Mouse (Mus musculus) thymus, postnatal 25 days (tissue): Measurements from ENCODE around the gene Ankrd6.
A peak's percentile ranks its signal among the peaks of the same experiment; 100 is the strongest.
"Not testable (repeated sequence)": the region's sequence is repeated elsewhere in the genome, so short reads cannot be mapped to it uniquely, and the experiment has no call there.

Experiments
- DNase-seq: peaks from one replicate; pipeline ENCODE4 v3.0.0; 2022

The Ankrd6 gene

DNA sequence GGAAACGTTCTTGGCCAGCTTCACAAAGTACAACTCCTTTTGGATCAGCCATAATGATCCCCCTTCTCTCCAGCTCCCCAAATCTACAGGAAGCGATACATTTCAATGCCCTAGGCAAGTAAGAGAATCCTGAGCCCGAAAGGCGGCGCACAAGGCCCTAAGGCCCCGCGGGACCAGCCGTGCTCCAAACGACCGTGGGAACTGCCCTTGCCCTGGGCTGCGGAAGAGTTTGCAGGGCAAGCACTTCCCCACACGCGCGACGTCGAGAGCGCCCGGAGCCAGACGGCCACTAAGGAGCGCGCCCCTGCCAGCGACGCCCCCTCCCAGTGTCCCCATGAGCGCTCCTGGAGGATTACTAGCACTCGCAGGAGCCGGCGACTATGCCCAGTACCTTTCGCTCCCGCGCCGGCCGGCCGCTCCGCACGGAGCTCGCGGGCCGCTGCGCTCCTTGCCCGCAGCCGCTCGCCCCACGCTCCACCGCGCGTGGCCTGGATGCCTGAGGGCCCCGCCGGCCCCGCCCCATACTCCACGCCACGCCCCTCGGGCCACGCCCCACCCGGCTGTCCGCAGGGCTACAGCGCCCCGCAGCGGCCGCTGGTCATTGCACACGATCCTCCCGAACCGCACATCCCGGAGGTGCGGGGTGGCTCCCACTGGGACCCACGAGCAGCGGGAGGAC, at the start of gene Ankrd6:
Gene Ankrd6, minus strand, starts transcription at position 486 of the 679 bp plus-strand sequence.
- peak; percentile 85 for DNase-seq

GRCm38 (mm10) chr4:32998996-32999395, 48.4 kb upstream of the Ankrd6 start:
- DNase-seq = no peak

DNA sequence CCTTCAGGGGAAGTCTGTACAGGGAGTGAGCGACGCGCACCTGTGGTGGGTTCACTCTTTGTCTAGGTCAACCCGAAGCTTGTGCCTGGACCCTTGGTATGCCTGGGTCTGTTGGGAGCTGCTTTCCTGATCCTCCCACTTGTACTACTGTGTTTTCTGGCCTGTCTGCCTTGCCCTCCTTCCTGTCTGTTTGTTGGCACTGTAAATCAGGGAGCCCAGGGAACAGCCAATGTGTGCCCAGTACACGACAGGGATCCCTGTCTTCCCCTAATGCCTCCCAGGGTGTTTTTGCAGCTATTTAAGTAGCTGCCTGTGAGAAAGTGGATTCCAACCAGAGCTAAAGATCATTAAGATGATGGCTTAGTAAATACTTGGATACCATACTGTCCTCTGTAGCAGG, 46.9 kb upstream of the Ankrd6 start:
- no peak for DNase-seq

DNA sequence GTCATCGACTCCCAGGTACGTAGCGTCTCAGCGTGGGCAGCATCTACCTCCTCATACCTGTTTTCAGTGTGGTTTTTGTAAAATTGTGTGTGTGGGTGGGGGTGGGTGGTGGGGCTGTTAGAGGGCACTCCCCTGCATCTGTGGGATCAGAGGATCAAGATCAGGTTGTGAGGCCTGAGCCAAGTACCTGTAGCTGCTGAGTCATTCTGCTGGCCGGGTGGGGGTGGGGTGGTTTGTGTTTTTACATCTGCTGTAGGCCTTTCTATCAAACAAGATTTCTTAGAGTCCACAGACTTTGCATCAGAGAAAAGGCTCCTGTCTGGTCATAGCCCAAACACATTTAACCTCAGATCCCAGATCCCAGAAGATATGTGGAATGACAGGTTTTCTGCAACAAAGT, 45.4 kb upstream of the Ankrd6 start:
- no peak for DNase-seq

DNA sequence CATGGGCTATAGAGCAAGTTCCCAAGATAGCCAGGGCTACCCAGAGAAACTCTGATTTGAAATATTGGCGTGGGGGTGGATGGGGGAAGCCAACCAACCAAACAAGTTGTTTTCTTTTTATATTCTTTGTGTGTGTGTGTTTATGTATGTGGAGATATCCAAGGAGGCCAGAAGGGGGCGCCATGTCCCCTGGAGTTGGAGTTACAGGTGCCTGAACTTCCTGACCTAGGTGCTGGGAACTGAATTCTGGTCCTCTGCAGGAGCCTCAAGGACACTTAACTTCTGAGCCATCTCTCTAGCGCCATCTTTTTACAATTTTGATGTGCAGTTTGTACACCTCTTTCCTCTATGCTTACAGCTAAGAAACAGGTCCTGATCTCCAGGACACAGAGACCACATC, 43.5 kb upstream of the Ankrd6 start:
- no peak for DNase-seq

DNA sequence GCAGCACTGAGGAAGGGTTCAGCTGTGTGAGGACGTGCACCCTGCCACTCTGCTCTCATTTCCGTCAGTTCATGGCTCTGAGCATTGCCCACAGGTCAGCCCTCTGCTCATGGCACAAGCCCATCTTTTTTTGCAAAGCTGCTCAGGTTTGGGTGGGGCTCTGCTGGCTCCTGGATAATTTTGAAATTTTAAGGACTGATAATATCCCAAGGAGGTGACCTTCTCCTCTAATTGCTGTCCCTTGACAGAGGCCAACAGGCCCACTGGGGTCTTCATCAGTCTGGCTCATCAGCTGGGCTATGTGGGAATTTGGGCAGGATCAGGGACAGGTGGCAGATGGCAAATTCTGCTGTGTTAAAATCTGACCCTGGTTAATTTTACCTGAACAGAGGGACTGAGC, 38.7 kb upstream of the Ankrd6 start:
- no peak for DNase-seq

GRCm38 (mm10) chr4:32987006-32987405, 36.4 kb upstream of the Ankrd6 start:
- no peak for DNase-seq

DNA sequence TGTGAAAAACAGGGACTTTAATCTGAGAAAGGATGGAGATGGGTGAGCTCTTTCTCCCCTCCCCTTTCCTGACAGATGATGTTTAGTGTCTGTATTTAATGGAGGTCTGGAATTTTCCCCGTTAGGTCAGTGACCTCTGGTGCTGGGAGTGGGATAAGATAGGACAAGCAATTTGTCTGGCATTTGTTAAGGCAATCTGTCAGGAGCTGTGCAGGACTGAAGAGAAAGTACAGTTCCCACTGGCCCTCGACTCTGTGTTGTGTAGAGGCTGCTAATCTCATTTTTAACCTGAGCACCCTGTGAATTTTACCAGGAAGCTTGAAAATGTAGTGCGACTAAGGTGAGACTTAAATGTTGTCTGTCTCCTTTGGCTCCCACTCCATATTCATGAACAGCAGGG, 35.0 kb upstream of the Ankrd6 start:
- no peak for DNase-seq

DNA sequence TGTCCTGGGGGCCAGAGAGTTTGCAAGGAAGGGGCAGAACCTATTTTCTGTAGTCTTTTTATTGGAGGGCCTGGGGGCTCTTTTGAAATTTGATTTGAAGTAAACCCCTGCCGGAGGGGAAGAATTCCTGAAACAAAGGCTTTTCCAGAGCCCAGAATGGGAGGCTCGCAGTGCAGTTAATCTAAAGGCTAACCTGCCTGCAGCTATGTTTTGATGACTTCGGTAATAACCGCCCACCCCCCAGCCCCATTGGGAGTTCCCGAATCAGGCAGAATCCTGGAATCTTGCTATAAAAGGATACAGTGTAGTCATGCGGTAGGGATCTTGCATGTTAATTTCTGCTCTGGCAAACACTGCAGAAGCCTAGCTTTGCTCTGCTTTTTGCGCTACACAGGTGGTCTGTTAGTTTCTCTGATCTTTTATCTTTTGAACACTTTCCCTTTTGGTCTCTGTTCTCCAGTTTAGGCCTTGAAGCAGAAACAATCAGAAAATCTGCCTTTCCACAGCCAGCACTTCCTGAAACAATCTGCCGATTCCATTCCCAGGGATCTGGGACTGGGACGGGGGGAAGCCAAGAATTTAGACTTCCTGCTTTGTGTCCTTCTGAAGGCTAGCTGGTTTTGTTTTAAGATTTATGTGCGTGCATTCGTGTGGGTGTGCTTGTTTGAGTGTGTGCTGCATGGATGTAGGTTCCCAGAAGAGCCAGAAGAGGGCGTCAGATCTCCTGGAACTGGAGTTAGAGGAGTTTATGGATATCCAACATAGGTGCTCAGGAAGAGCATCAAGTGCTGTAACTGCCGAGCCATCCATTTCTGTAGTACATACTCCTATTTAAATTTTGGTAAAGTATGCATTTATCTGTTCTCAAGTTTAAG, 34.4 kb upstream of the Ankrd6 start:
- DNase-seq = peak; percentile 35

DNA sequence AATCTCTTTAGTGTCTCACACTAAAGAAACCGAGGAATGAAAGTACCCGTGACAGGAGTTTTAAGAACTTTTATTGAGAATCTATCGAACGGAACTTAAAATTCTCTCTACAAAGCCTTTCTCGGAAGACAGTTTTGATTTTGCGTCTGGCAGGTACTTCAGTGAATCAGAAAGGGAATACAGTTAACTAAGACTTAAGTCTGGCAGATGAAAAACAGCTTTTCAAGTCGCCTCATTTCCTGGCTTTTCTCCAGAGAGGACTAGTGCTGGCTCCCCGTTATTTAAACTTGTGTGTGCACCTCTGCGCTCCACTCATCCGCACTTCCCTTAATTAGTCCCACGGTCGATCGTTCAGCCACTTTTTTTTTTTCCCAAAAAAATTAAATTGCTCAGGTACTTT, 33.6 kb upstream of the Ankrd6 start:
- DNase-seq = peak; percentile 6

GRCm38 (mm10) chr4:32983176-32984155, 32.8 kb upstream of the Ankrd6 start:
- DNase-seq = peak; percentile 86

DNA sequence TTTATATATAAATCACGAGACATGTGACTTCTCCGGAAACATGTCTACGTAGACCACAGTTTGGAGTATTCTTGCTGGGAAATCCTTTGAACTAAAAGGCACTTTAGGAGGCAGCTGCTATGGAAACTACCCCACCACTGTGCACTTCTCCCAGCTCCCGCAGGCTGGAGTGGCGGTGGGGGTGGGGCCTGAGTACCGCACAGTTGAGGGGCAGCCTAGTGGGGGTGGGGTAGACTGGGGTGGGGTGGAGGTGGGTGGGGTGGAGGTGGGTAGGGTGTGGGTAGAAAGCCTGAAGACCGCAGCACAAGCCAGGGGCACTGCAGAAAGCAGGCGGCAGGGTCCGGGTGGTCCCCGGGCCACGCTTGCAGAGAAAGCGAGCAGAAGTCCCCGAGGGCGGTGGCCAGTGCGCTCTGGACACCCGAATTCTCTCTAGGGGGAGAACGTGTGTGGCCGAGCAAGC, 32.1 kb upstream of the Ankrd6 start, which contains the start of gene Rragd:
Gene Rragd, plus strand, starts transcription at position 322 of the 460 bp plus-strand sequence.
- DNase-seq = peak; percentile 69

DNA sequence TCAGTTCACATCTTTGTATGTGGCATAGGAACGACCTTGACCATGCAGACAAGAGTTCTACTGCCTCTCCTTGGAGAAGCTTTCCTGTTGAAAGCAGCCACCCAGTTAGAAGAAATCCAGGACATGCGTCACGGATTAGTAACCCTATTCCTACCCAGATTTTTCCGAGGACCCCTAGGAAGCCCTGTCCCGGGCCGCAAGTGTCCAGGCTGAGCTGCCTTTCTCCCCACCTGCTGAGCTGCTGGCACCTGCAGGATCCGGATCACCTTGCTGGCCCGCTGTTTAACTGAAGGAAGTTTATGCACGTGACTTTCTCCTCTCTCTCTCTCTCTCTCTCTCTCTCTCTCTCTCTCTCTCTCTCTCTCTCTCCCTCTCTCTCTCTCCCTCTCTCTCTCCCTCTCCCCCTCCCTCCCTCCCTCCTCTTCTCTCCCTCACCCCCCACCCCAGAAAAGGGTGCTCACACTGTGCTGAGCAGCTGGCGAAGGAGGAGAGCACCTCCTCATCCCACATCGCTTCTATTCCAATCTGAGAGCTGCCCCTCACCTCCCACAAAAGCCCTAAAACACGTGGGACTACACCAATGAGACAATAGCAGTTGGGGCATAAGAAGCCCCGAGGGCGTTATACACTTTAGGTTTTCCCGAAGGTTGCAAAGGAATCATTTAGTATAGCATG, 31.5 kb upstream of the Ankrd6 start:
- peak; percentile 54 for DNase-seq

DNA sequence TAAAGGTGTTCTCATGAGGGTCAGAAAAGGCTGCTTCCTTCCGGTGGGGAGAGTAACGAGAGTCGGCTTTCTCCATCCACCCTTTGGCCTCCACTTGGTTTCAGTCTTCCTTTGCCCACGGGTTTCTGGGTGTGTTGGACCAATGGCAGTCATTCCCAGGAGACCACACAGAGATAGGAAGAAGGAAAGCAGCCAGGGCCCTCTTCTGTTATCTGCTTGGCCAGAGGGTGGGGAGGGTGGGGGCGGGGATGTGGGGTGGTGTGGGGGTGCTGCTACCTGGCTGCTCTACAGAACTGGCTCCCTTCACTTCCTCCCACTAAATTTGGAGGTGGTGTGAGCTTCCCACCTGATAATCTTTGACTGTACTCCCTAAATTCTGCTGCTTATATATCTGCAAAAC, 31.0 kb upstream of the Ankrd6 start:
- DNase-seq = no peak

DNA sequence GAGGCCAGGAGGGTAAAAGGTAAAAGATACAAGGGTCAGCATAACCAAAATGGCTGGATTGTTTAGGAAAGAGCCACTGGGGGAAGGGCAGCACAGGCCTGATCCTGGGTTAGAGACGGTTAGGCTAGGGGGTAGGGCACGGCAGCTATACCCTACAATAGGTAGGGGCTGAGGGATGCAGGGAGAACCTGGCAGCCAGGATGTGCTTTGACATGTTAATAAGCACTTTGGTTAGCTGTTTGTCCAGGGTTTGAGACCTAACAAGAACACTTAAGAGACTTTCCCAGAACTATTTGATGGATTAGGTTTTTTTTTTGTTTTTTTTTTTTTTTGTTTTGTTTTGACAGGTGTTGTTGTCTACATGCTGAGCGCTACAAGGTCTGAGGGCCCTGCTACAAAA, 29.4 kb upstream of the Ankrd6 start:
- DNase-seq = no peak

DNA sequence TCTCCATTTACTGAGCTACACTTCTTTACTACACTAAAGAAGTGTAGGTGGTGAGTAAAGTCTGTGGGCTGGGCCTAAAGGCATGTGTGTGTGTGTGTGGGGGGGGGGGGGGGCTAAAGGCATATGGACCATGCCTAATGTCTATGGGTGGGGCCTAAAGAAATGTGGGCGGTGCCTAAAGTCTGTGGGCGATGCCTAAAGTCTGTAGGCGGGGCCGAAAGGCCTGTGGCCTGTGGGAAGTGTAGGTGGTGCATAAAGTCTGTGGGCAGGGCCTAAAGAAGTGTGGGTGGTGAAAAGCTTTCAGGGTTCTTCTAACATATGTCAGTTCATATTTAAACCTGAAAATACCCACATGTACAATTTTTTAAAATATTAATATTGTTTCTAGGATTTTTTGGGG, 26.7 kb upstream of the Ankrd6 start:
- no peak for DNase-seq

- DNase-seq = not testable (repeated sequence)
Observed at GRCm38 (mm10) chr4:32964619-32965018, 14.0 kb upstream of the Ankrd6 start.

- no peak for DNase-seq
Observed at GRCm38 (mm10) chr4:32961394-32961793, 10.8 kb upstream of the Ankrd6 start.

GRCm38 (mm10) chr4:32956423-32956822, 5.8 kb upstream of the Ankrd6 start:
- DNase-seq = no peak

- no peak for DNase-seq
Observed at GRCm38 (mm10) chr4:32952681-32953080, 2.0 kb upstream of the Ankrd6 start.

- DNase-seq = no peak
Observed at GRCm38 (mm10) chr4:32951035-32951940, 647 bp upstream of the Ankrd6 start.
